ENCODE assay signal across 8 mouse cellular contexts in the genomic region with DNA sequence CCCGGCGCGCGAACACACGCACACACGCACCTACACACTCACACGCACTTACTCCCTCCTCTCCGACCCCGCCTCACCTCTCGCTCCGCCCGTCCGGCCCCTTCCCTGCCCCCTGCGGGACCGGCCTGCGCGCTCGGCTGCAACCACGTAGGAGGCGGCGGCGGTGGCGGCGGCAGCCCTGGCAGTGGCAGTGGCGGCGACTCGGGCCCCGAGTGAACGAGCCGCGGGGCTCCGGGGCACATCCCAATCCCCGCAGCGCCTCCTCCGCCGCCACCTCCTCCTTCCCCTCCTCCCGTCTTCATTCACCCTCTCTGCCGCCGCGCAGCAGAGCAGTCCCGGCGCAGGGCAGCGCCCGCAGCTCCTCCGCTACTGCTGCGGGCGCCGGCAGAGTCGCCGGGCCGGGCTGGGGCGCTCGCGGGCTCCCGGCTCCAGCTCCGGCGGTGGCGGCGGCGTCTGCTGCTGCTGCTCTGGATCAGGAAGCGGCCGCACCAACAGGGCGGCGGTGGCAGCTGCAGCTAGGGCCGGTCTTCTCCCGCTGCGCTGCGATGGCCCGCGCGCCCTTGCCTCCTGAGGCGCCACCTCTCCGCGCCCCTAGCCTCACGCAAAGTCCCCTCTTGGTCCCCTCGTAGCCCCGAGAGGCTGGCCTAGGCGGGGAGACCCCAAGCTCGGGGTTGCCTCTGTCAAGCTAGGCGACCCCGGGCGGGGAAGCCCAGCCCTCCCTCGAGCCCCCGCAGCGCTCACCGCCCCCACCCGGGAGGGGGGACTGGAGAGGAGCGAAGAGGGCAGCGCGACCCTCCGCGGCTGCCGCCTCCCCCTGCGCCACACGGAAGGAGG. TPM values are rescaled to one million over a fixed set of nuclear protein-coding genes. Genes with fewer than 3 reads are reported as not detected.
DNase-seq lines count a peak whose midpoint lies in the region; ATAC-seq and TF ChIP-seq lines count a peak whose summit lies in the region.

No protein-coding gene starts in this region.

- no peak for DNase-seq in ES-E14 (ENCODE audit: low read depth, low spot score)
- peak; percentile 86 for DNase-seq in cerebellum, adult 11-12 months
- peak; percentile 77 for DNase-seq in forebrain, postnatal 0 days
- peak; percentile 85 for DNase-seq in heart, postnatal 4 days
- peak; percentile 57 to 65 for DNase-seq in layer of hippocampus, postnatal 25 days (ENCODE audit: extremely low spot score in 1 of 2, low spot score in 1 of 2)
- peak; percentile 84 for DNase-seq in lung, postnatal 14 days
- peak; percentile 87 for DNase-seq in ovary, postnatal 36 days (ENCODE audit: low spot score)
- DNase-seq in thymus, postnatal 14 days, result peak; percentile 77

- peak overlapping the region; percentile 72 to 81 for H3K4me3 ChIP-seq in ES-E14 (ENCODE audit: insufficient read depth in 1 of 2, low read depth in 1 of 2, low read length in 2 of 2, poor library complexity in 1 of 2, severe bottlenecking in 1 of 2)
- H3K4me3 ChIP-seq in forebrain, postnatal 0 days (ENCODE audit: low read depth, low read length), result peak overlapping the region; percentile 79

- H3K27ac ChIP-seq in ES-E14 (ENCODE audit: insufficient read depth, low read depth, low read length, poor library complexity, severe bottlenecking), result no peak overlapping the region
- peak overlapping the region; percentile 98 for H3K27ac ChIP-seq in forebrain, postnatal 0 days (ENCODE audit: low read depth, low read length)

- WGBS in forebrain, postnatal 0 days, result 2% methylated on average over 69 of the region's 95 CpGs

- ATAC-seq in forebrain, postnatal 0 days, result peak; percentile 54

- H3K36me3 ChIP-seq in ES-E14 (ENCODE audit: control insufficient read depth, insufficient read depth, low read length, poor library complexity, severe bottlenecking), result no peaks in the 10 kb centered on the region
- no peaks in the 10 kb centered on the region for H3K36me3 ChIP-seq in forebrain, postnatal 0 days (ENCODE audit: insufficient read depth)

- peak overlapping the region; percentile 90 for H3K4me2 ChIP-seq in forebrain, postnatal 0 days (ENCODE audit: low read depth)

- in situ Hi-C loops in ES-E14 (cut with MboI; ENCODE audit: low sequenced_read_pairs in 2 of 2, unreplicated experiment in 2 of 2), result no loop called here

- no peak; the same call in none of the 2 replicates for TF ChIP-seq CTCF in forebrain, postnatal 0 days (IDR thresholded peaks at IDR 0.05; ENCODE audit: low read depth)

- H3K27me3 ChIP-seq in forebrain, postnatal 0 days (ENCODE audit: insufficient read depth, low read length), result no peaks in the 10 kb centered on the region

- H3K4me1 ChIP-seq in ES-E14 (ENCODE audit: control insufficient read depth in 2 of 2, insufficient read depth in 2 of 2, low read length in 2 of 2, poor library complexity in 1 of 2), result peaks cover 0 to 2% of the 10 kb centered on the region in 2 experiments; a peak in 3 of 4 replicates
- peaks cover 17% of the 10 kb centered on the region for H3K4me1 ChIP-seq in forebrain, postnatal 0 days (ENCODE audit: insufficient read depth)

- peak overlapping the region; percentile 51 for H3K9ac ChIP-seq in ES-E14 (ENCODE audit: insufficient read depth, low read depth, low read length, poor library complexity, severe bottlenecking)
- peak overlapping the region; percentile 95 for H3K9ac ChIP-seq in forebrain, postnatal 0 days

- no peaks in the 10 kb centered on the region for H3K9me3 ChIP-seq in ES-E14 (ENCODE audit: control insufficient read depth, insufficient read depth, low read depth, low read length)
- H3K9me3 ChIP-seq in forebrain, postnatal 0 days (ENCODE audit: low read length), result no peaks in the 10 kb centered on the region

TF ChIP-seq in ES-E14, 5 proteins besides CTCF, POLR2A, EP300 and RAD21:
- TF ChIP-seq HCFC1 (IDR thresholded peaks at IDR 0.05; ENCODE audit: borderline replicate concordance, insufficient read depth, low read length) (no peak), MAFK (IDR thresholded peaks at IDR 0.05; ENCODE audit: insufficient read depth, low read depth, low read length) (no peak), ZNF384 (IDR thresholded peaks at IDR 0.05; ENCODE audit: low read depth, low read length) (no peak), ZC3H11A (IDR thresholded peaks at IDR 0.05; ENCODE audit: borderline replicate concordance, low read depth, low read length) (no peak), CHD2 (IDR thresholded peaks at IDR 0.05; ENCODE audit: low read depth, low read length) (no peak)

RNA-seq across cellular contexts. Expression of gene Atxn1, which starts 1.1 kb away (rescaled TPM):
- total RNA-seq in ES-E14 (2012; rRNA removed), result 3.5 and 7.8 TPM in 2 replicates
- total RNA-seq in forebrain, postnatal 0 days (2014; rRNA removed), result 32.3 and 33.6 TPM in 2 replicates
- 7.6 and 13.0 TPM in 2 replicates for polyA plus RNA-seq in forebrain, postnatal 0 days (2015; fragmentation: Nextera tagmentation; extraction: Ambion mirVana)
- total RNA-seq in heart, postnatal 4 days (2021), result 10 to 100 TPM; 44.4 to 45.6 TPM
- 100 to 1,000 TPM; 112 to 115 TPM for total RNA-seq in layer of hippocampus, postnatal 25 days (2021)
